Mouse (Mus musculus): Measurements from ENCODE around the gene Irf6. TPM values are rescaled to one million over a fixed set of nuclear protein-coding genes. Genes with fewer than 3 reads are reported as not detected.

Irf6 gene
- polyA plus RNA-seq, 1 experiment: not detected

- H3K27ac ChIP-seq (ENCODE audit: insufficient read depth, low read depth, low read length): no peak overlapping the region
- TF ChIP-seq CTCF (IDR thresholded peaks at IDR 0.05; ENCODE audit: low read depth, low read length) (no peak), POLR2A (IDR thresholded peaks at IDR 0.05; ENCODE audit: borderline replicate concordance, low read depth, low read length) (no peak)
These were observed 21.5 kb upstream of the Irf6 start for GRCm38 (mm10) chr1:193131311-193131948.

DNA sequence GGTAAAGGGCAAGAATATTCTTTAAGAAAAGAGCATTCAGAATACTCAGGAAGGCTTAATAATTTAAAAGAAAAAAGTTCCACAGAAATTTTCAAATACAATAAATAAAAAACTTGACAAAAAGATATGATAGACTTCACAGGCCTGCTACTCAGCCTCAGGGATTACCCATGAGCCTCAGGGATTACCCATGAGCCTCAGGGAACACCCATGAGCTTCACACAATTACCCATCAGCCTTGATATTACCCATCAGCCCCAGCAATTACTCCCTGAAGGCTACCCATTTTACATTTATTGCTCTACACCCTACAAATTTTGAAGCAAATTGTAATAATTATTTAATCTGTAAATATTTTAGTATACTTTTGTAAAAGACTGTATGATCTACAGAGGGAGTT lies 20.5 kb upstream of the Irf6 start:
- H3K27ac ChIP-seq (ENCODE audit: insufficient read depth, low read depth, low read length): no peak overlapping the region
- H3K4me3 ChIP-seq (ENCODE audit: insufficient read depth, low read length): no peak overlapping the region
- H3K4me1 ChIP-seq (ENCODE audit: control insufficient read depth, insufficient read depth, low read length): peaks cover 12% of the 10 kb centered on the region
- TF ChIP-seq CTCF (IDR thresholded peaks at IDR 0.05; ENCODE audit: low read depth, low read length) (no peak), POLR2A (IDR thresholded peaks at IDR 0.05; ENCODE audit: borderline replicate concordance, low read depth, low read length) (no peak)

More at GRCm38 (mm10) chr1:193131311-193131948, 21.5 kb upstream of the Irf6 start:
- no peak overlapping the region for H3K4me3 ChIP-seq (ENCODE audit: insufficient read depth, low read length)
- H3K4me1 ChIP-seq (ENCODE audit: control insufficient read depth, insufficient read depth, low read length): peaks cover 12% of the 10 kb centered on the region

DNA sequence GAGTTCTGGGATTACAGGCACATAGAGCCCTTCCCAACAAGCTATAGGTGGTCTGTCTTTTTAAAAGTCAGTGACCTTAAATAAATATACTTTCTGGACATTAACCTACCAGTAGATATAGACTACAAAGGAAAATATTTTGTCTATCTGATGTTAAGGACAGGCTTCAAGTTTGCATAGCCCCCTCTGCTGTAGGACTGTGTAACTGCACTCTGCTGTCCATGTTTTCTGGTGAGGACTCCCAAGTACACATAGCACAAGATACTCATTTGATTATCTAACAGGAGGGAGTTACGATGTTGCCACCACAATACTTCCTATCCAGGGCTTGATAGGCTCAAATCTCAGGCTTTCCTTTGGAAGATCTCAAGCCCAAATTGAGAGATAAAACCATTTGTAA lies 19.2 kb upstream of the Irf6 start:
- Histone ChIP-seq H3K4me3 (ENCODE audit: insufficient read depth, low read length) (no peak overlapping the region), H3K27ac (ENCODE audit: insufficient read depth, low read depth, low read length) (no peak overlapping the region), H3K4me1 (ENCODE audit: control insufficient read depth, insufficient read depth, low read length) (peaks cover 14% of the 10 kb centered on the region)
- TF ChIP-seq CTCF (IDR thresholded peaks at IDR 0.05; ENCODE audit: low read depth, low read length) (no peak), POLR2A (IDR thresholded peaks at IDR 0.05; ENCODE audit: borderline replicate concordance, low read depth, low read length) (no peak)

- H3K4me1 ChIP-seq (ENCODE audit: control insufficient read depth, insufficient read depth, low read length): peaks cover 15% of the 10 kb centered on the region
- TF ChIP-seq POLR2A (IDR thresholded peaks at IDR 0.05; ENCODE audit: borderline replicate concordance, low read depth, low read length) (no peak), CTCF (IDR thresholded peaks at IDR 0.05; ENCODE audit: low read depth, low read length) (no peak)
- no peak overlapping the region for H3K27ac ChIP-seq (ENCODE audit: insufficient read depth, low read depth, low read length)
- no peak overlapping the region for H3K4me3 ChIP-seq (ENCODE audit: insufficient read depth, low read length)
These were observed 14.8 kb upstream of the Irf6 start for GRCm38 (mm10) chr1:193138087-193138486.

DNA sequence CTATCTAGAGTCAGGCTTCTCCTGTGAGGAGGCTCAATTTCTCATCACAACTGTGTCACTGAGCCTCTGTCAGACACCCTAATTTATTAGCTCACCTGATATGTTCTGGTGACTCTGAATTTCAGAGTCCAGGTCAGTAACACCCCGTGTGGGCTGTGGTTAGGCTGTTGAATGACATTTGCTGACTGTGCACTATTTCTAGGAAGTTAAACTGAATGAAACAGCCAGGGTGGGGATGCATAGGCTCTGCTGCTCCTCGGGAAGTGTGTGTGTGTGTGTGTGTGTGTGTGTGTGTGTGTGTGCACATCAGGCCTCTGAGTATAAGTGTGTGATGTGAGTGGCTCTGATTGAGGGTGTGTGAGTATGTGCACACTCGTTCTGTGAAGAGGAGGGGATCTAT lies 14.2 kb upstream of the Irf6 start:
- Histone ChIP-seq H3K4me1 (ENCODE audit: control insufficient read depth, insufficient read depth, low read length) (peaks cover 15% of the 10 kb centered on the region), H3K27ac (ENCODE audit: insufficient read depth, low read depth, low read length) (no peak overlapping the region), H3K4me3 (ENCODE audit: insufficient read depth, low read length) (no peak overlapping the region)
- TF ChIP-seq CTCF (IDR thresholded peaks at IDR 0.05; ENCODE audit: low read depth, low read length) (no peak), POLR2A (IDR thresholded peaks at IDR 0.05; ENCODE audit: borderline replicate concordance, low read depth, low read length) (no peak)

GRCm38 (mm10) chr1:193141118-193141517 lies 11.8 kb upstream of the Irf6 start:
- peaks cover 22% of the 10 kb centered on the region for H3K4me1 ChIP-seq (ENCODE audit: control insufficient read depth, insufficient read depth, low read length)
- H3K4me3 ChIP-seq (ENCODE audit: insufficient read depth, low read length): no peak overlapping the region
- H3K27ac ChIP-seq (ENCODE audit: insufficient read depth, low read depth, low read length): no peak overlapping the region
- TF ChIP-seq POLR2A (IDR thresholded peaks at IDR 0.05; ENCODE audit: borderline replicate concordance, low read depth, low read length) (no peak), CTCF (IDR thresholded peaks at IDR 0.05; ENCODE audit: low read depth, low read length) (no peak)

DNA sequence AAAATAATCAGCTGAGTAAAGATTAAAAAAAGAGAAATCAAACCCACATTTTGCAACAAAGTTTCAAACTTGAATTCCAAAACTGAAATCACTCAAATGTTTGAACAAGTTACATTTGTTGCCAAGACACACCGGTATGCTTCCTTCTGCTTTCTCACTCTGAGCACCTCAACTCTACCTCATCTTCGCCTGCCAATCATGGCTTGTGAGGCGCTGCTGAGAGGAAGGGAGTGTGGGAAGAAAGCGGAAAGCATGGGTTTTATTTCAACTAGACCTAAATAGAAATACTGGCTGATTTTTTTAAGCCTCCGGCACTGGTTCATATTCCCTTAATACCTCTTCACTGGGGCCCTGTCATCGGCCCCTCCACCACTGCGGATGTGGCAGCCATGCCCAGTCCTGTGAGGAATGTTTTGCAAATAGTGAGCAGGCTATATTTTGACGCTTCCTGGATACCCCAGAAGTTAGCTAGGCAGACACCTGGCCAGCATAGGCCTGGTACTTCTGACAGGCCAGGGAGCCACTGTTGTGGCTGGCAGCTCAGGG lies 10.3 kb upstream of the Irf6 start:
- Histone ChIP-seq H3K4me1 (ENCODE audit: control insufficient read depth, insufficient read depth, low read length) (peaks cover 24% of the 10 kb centered on the region), H3K27ac (ENCODE audit: insufficient read depth, low read depth, low read length) (no peak overlapping the region), H3K4me3 (ENCODE audit: insufficient read depth, low read length) (no peak overlapping the region)
- TF ChIP-seq POLR2A (IDR thresholded peaks at IDR 0.05; ENCODE audit: borderline replicate concordance, low read depth, low read length) (no peak), CTCF (IDR thresholded peaks at IDR 0.05; ENCODE audit: low read depth, low read length) (no peak)

DNA sequence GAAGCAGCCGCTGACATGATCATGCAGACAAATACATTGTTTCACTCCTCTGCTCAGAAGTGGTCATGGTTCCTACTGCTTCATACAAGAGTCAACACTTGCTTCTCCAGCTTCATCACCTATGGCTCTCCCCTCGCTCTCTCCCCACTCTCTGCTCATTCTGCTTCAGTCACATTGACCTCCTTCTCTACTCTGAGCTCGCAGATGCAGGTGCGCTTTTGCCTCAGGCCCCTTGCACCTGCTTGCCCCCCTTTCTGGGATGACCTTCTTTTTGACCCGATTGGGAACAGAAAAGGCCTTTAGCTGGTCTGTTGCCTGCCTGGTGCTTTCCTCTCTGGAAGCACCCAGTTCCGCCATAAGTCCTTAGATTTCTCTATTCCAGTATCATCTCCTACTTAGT lies 8.4 kb upstream of the Irf6 start:
- Histone ChIP-seq H3K4me3 (ENCODE audit: insufficient read depth, low read length) (no peak overlapping the region), H3K27ac (ENCODE audit: insufficient read depth, low read depth, low read length) (no peak overlapping the region), H3K4me1 (ENCODE audit: control insufficient read depth, insufficient read depth, low read length) (peaks cover 9% of the 10 kb centered on the region)
- TF ChIP-seq CTCF (IDR thresholded peaks at IDR 0.05; ENCODE audit: low read depth, low read length) (no peak), POLR2A (IDR thresholded peaks at IDR 0.05; ENCODE audit: borderline replicate concordance, low read depth, low read length) (no peak)

- Histone ChIP-seq H3K4me1 (ENCODE audit: control insufficient read depth, insufficient read depth, low read length) (peaks cover 9% of the 10 kb centered on the region), H3K4me3 (ENCODE audit: insufficient read depth, low read length) (no peak overlapping the region), H3K27ac (ENCODE audit: insufficient read depth, low read depth, low read length) (no peak overlapping the region)
- TF ChIP-seq CTCF (IDR thresholded peaks at IDR 0.05; ENCODE audit: low read depth, low read length): no peak
- no peak for TF ChIP-seq POLR2A (IDR thresholded peaks at IDR 0.05; ENCODE audit: borderline replicate concordance, low read depth, low read length)
These were observed 7.8 kb upstream of the Irf6 start for GRCm38 (mm10) chr1:193145101-193145500.

DNA sequence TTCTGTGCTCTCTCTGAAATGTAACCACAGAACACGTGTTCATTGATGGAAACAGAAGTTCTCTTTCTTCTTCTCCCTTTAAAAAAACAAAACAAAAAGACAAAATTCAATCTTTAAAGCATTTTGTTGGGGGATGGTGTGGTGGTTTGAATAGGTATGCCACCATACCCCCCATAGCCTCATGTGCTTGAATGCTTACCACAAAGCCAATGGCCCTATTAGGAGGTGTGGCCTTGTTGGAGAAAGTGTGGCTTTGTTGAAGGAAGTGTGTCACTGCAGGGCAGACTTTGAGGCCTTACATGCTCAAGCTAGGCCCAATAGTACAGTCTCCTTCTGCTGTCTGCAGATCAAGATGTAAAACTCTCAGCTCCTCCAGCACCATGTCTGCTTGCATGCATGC lies 6.5 kb upstream of the Irf6 start:
- Histone ChIP-seq H3K4me3 (ENCODE audit: insufficient read depth, low read length) (no peak overlapping the region), H3K4me1 (ENCODE audit: control insufficient read depth, insufficient read depth, low read length) (peaks cover 11% of the 10 kb centered on the region), H3K27ac (ENCODE audit: insufficient read depth, low read depth, low read length) (no peak overlapping the region)
- TF ChIP-seq CTCF (IDR thresholded peaks at IDR 0.05; ENCODE audit: low read depth, low read length) (no peak), POLR2A (IDR thresholded peaks at IDR 0.05; ENCODE audit: borderline replicate concordance, low read depth, low read length) (no peak)

Data from bone marrow macrophage, adult 2 months (primary cell).